Mouse (Mus musculus): Measurements from ENCODE around the gene Rpgrip1. TPM values are rescaled to one million over a fixed set of nuclear protein-coding genes. Genes with fewer than 3 reads are reported as not detected.
"Not testable (repeated sequence)": the region's sequence is repeated elsewhere in the genome, so short reads cannot be mapped to it uniquely, and the experiment has no call there.

Rpgrip1 gene
- polyA plus RNA-seq (2016; fragmentation: Nextera tagmentation; extraction: Ambion mirVana): 31.9 and 32.1 TPM in 2 replicates

DNA sequence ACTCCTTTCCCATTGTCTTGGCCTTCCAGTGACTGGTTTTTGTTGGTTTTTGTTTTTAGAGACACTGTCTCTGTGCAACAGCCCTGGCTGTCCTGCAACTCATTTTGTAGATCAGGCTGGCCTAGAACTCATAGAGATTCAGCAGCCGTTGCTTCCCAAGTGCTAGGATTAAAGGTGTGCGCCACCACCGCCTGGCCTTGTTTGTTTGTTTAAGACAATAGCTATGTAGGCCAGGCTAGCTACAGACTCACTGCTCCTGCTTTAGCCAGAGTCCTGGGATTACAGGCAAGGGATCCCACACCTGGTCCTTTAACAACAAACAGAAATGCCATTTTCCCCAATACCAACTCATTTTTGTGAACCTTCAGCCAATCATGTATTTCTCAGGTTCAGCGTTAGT is at the start of gene Rpgrip1:
Gene Rpgrip1 (plus strand): TSS at position 359 of the 400 bp plus-strand sequence.
- 81% methylated on average over 4 of the region's 4 CpGs for WGBS
- no peaks in the 10 kb centered on the region for H3K36me3 ChIP-seq
- no peaks in the 10 kb centered on the region for H3K27me3 ChIP-seq (replicated peaks)
- no peaks in the 10 kb centered on the region for H3K9me3 ChIP-seq (replicated peaks)
- H3K27ac ChIP-seq (ENCODE audit: poor library complexity, severe bottlenecking): no peak within 1 kb of the TSS
- peaks cover 5% of the 10 kb centered on the region; the same call in 1 of the 2 replicates for H3K4me1 ChIP-seq (replicated peaks)
- H3K4me2 ChIP-seq: no peak within 1 kb of the TSS
- no peak within 1 kb of the TSS for H3K9ac ChIP-seq
- ATAC-seq (ENCODE audit: insufficient number of reproducible peaks, low FRiP score): no peak
- no peak within 1 kb of the TSS for H3K4me3 ChIP-seq

DNA sequence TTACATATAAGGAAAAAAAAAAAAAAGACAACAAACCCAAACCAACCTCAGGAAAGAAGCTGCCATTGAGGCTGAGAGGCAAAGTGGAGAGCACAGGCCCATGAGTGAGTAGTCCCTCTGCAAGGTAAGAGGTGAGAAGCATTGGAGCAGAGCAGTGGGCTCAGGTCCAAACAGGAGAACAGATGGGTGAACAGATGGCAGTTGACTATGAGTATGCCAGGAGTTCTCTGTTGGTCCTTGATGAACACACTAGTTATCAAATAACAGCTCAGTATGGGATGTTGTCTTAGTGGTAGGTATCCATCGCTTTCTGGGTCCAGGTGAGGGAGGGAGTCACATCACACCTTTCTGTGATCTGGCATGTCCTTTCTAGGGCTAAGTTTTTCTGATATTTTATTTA is 49.7 kb upstream of the Rpgrip1 start:
- Histone ChIP-seq H3K36me3 (no peaks in the 10 kb centered on the region), H3K4me3 (no peak overlapping the region), H3K4me1 (replicated peaks) (no peaks in the 10 kb centered on the region), H3K27me3 (replicated peaks) (no peaks in the 10 kb centered on the region), H3K9me3 (replicated peaks) (no peaks in the 10 kb centered on the region), H3K9ac (no peak overlapping the region), H3K4me2 (no peak overlapping the region), H3K27ac (ENCODE audit: poor library complexity, severe bottlenecking) (no peak overlapping the region)
- 63% methylated on average over 1 of the region's 1 CpGs for WGBS
- ATAC-seq (ENCODE audit: insufficient number of reproducible peaks, low FRiP score): no peak

DNA sequence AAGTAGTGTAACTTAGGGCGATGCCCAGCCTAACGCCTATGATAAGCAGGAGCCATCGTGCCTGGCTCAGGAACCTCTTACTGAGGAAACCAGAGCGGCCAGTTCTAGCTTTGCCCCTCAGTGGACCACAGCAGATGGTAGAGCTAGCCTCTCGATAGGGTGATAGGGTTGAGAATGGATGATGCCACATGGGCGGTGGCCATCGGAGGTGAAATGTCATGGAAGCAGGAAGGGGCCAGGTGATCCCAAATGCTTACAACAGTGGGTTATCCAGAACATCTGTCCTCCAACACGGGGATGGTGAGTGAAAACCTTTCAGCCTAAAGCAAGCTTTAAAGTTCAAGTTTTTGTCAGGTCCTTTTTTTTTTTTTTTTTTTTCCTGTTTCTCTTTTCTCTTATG is 48.7 kb upstream of the Rpgrip1 start:
- WGBS: 77% methylated on average over 8 of the region's 8 CpGs
- H3K27me3 ChIP-seq (replicated peaks): no peaks in the 10 kb centered on the region
- no peaks in the 10 kb centered on the region for H3K36me3 ChIP-seq
- no peaks in the 10 kb centered on the region for H3K4me1 ChIP-seq (replicated peaks)
- no peak overlapping the region for H3K4me2 ChIP-seq
- H3K4me3 ChIP-seq: no peak overlapping the region
- no peaks in the 10 kb centered on the region for H3K9me3 ChIP-seq (replicated peaks)
- no peak overlapping the region for H3K27ac ChIP-seq (ENCODE audit: poor library complexity, severe bottlenecking)
- no peak for ATAC-seq (ENCODE audit: insufficient number of reproducible peaks, low FRiP score)
- H3K9ac ChIP-seq: no peak overlapping the region

DNA sequence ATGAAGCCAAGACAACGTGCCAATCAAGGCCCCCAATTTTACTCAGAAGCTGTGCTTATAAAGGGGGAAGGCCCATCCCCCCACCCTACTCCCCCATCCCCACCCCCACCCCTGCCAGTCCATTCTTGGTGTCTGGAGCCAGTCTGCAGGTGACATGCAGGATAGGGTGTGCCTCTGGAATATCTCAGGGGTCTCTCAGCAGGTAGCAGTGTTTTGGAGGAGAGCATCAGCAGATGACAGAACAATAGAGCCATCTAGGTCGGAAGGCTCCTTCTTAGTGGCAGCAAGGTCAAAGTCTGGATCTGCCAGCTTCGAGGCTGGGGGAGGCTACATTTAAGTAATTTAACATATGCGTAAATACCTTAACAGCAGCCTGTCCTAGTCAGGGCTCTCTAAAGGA is 44.4 kb upstream of the Rpgrip1 start:
- no peak overlapping the region for H3K27ac ChIP-seq (ENCODE audit: poor library complexity, severe bottlenecking)
- peaks cover 8% of the 10 kb centered on the region for H3K36me3 ChIP-seq
- H3K27me3 ChIP-seq (replicated peaks): no peaks in the 10 kb centered on the region
- 56% methylated on average over 4 of the region's 4 CpGs for WGBS
- H3K9ac ChIP-seq: no peak overlapping the region
- H3K4me3 ChIP-seq: no peak overlapping the region
- no peak overlapping the region for H3K4me2 ChIP-seq
- H3K9me3 ChIP-seq (replicated peaks): no peaks in the 10 kb centered on the region
- ATAC-seq (ENCODE audit: insufficient number of reproducible peaks, low FRiP score): no peak
- H3K4me1 ChIP-seq (replicated peaks): no peaks in the 10 kb centered on the region

DNA sequence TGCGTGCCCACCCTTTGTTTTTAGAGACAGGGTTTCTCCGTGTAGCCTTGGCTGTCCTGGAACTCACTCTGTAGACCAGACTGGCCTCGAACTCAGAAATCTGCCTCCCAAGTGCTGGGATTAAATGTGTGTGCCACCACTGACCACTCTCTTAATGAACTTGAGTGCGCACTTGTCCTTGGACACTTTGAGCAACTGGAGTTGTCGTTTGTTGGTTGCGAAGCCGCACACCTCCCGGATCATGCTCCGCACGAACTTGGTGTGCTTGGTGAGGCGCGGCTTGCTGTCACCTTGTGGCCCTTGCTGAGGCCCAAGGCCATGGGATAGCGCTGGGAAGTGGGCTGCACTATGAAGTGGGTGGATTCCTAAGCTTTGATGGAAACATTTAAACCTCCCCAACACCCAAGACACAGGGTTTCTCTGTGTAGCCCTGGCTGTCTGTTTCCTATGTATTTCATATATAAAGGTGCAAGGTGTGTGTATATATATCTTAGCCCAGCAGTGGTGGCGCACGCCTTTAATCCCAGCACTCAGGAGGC is 38.8 kb upstream of the Rpgrip1 start:
- no peak for ATAC-seq (ENCODE audit: insufficient number of reproducible peaks, low FRiP score)
- H3K27ac ChIP-seq (ENCODE audit: poor library complexity, severe bottlenecking): no peak overlapping the region
- no peaks in the 10 kb centered on the region for H3K4me1 ChIP-seq (replicated peaks)
- WGBS: 93% methylated on average over 15 of the region's 15 CpGs
- peaks cover 54% of the 10 kb centered on the region for H3K36me3 ChIP-seq
- no peak overlapping the region for H3K9ac ChIP-seq
- no peak overlapping the region for H3K4me2 ChIP-seq
- H3K9me3 ChIP-seq (replicated peaks): no peaks in the 10 kb centered on the region
- no peak overlapping the region for H3K4me3 ChIP-seq
- H3K27me3 ChIP-seq (replicated peaks): no peaks in the 10 kb centered on the region

DNA sequence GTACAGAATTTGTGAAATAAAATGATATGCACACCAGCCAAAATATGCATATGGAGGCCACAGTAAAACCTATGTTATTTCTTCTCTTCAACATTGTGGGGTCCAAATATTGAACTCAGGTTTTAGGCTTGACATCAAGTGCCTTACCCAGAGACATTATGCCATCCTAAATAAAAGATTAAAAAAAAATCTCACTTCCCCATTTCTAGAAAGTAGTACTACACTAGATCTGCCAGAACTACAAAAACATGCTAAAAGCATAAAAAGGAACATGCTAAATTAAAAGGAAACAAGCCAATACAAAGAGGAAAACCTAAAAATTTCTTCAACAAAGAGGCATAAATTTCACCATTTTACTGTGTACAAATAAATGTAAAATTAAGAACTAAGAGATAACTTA is 27.4 kb upstream of the Rpgrip1 start:
- no peak for ATAC-seq (ENCODE audit: insufficient number of reproducible peaks, low FRiP score)
- Histone ChIP-seq H3K4me1 (replicated peaks) (no peaks in the 10 kb centered on the region), H3K36me3 (peaks cover 50% of the 10 kb centered on the region), H3K4me3 (no peak overlapping the region), H3K27ac (ENCODE audit: poor library complexity, severe bottlenecking) (no peak overlapping the region), H3K9ac (no peak overlapping the region), H3K4me2 (no peak overlapping the region), H3K9me3 (replicated peaks) (no peaks in the 10 kb centered on the region), H3K27me3 (replicated peaks) (no peaks in the 10 kb centered on the region)

DNA sequence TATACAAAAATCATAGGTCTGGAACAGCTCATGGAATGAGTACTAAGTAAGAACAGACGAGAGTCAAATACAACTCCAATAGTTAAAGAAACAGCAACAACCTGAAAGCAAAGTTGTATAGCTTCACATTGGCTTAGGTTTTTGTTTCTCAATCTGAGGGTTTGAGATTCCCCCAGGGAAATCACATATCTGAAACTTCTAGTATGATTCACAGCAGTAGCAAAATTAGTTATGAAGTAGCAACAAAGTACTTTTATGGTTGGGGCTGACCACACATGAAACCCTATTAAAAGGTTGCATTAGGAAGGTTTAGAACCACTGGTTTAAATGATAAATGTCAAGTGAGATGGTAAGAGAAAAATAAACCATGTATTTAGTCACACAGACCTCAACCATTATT is 16.0 kb upstream of the Rpgrip1 start:
- peaks cover 37% of the 10 kb centered on the region for H3K36me3 ChIP-seq
- no peak overlapping the region for H3K9ac ChIP-seq
- H3K27ac ChIP-seq (ENCODE audit: poor library complexity, severe bottlenecking): no peak overlapping the region

DNA sequence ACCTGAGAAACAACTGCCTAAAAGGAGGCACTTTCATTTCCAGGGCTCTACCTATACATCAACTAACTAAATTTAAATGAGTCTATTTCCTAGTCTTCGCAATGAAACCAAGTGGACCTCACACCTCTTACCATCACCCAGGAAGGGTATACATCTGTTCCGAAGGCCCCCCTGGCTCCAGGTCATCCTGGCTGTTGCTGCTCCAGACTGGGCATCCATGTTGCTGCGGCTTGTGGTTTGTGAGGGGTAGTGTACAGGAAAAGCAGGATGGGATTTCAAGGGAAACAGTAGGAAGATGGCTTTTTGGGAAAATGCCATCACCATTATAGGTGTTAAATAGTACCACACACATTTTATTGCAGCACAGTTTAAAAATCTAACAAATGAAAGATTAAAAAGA is 13.3 kb upstream of the Rpgrip1 start:
- not testable (repeated sequence) for H3K4me2 ChIP-seq; ATAC-seq (ENCODE audit: insufficient number of reproducible peaks, low FRiP score); H3K9me3 ChIP-seq (replicated peaks); H3K27me3 ChIP-seq (replicated peaks); H3K9ac ChIP-seq; H3K4me3 ChIP-seq; H3K27ac ChIP-seq (ENCODE audit: poor library complexity, severe bottlenecking)
- Histone ChIP-seq H3K4me1 (replicated peaks) (peaks cover 16% of the 10 kb centered on the region), H3K36me3 (peaks cover 27% of the 10 kb centered on the region)
- WGBS: 93% methylated on average over 3 of the region's 3 CpGs

More for the DNA sequence above, 16.0 kb upstream of the Rpgrip1 start:
- WGBS: 81% methylated on average over 1 of the region's 1 CpGs
- H3K4me1 ChIP-seq (replicated peaks): no peaks in the 10 kb centered on the region
- no peak for ATAC-seq (ENCODE audit: insufficient number of reproducible peaks, low FRiP score)
- H3K4me3 ChIP-seq: no peak overlapping the region
- no peak overlapping the region for H3K4me2 ChIP-seq
- H3K9me3 ChIP-seq (replicated peaks): no peaks in the 10 kb centered on the region
- H3K27me3 ChIP-seq (replicated peaks): no peaks in the 10 kb centered on the region

DNA sequence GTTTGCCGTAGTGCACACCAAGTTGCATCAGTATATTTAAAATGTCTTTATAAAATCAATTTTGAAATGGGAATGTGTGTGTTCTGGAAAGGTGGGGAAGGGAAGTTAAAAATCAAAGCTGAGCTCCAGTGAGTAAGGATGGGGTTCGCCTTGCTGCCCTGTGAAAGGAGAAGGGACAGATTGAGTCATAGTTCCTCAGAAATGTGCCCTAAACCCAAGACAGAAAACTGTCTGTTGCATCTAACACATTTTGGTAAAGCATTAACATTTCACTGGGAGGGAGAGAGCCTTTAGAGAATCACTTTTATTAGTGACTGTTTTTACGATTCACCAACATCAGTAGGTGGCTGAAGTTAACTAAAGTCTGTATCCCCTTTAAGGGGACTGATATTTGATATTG is 12.1 kb upstream of the Rpgrip1 start:
- H3K9ac ChIP-seq; H3K9me3 ChIP-seq (replicated peaks); H3K4me3 ChIP-seq; ATAC-seq (ENCODE audit: insufficient number of reproducible peaks, low FRiP score); H3K27me3 ChIP-seq (replicated peaks); H3K4me2 ChIP-seq; H3K27ac ChIP-seq (ENCODE audit: poor library complexity, severe bottlenecking): not testable (repeated sequence)
- 82% methylated on average over 3 of the region's 3 CpGs for WGBS
- H3K4me1 ChIP-seq (replicated peaks): peaks cover 18% of the 10 kb centered on the region
- peaks cover 23% of the 10 kb centered on the region for H3K36me3 ChIP-seq

DNA sequence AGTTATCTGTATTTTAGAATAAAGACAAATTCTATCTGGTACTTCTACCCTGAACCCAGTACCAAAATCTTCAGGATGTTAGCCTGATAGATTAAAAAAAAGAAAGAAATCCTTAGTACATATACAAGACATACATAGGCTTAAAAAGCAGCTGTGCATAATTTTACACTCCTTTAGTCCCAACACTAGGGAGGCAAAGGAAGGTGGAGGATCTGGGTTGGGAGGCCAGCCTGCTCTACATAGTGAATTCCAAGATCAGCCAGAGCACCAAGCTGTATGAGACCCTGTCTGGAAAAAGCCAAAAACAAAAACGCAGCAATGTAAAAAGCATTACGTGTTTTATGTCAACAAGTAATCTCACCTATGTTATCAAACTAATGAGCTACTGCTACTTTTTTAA is 10.9 kb upstream of the Rpgrip1 start:
- peaks cover 23% of the 10 kb centered on the region for H3K36me3 ChIP-seq
- ATAC-seq (ENCODE audit: insufficient number of reproducible peaks, low FRiP score): no peak
- WGBS: 78% methylated on average over 2 of the region's 2 CpGs
- H3K27me3 ChIP-seq (replicated peaks): no peaks in the 10 kb centered on the region
- no peak overlapping the region for H3K9ac ChIP-seq
- no peak overlapping the region for H3K27ac ChIP-seq (ENCODE audit: poor library complexity, severe bottlenecking)
- no peaks in the 10 kb centered on the region for H3K9me3 ChIP-seq (replicated peaks)
- peaks cover 18% of the 10 kb centered on the region for H3K4me1 ChIP-seq (replicated peaks)
- no peak overlapping the region for H3K4me3 ChIP-seq
- 0 out of 2 replicates have a peak overlapping the region, but pooled peaks have one; percentile 15 for H3K4me2 ChIP-seq

DNA sequence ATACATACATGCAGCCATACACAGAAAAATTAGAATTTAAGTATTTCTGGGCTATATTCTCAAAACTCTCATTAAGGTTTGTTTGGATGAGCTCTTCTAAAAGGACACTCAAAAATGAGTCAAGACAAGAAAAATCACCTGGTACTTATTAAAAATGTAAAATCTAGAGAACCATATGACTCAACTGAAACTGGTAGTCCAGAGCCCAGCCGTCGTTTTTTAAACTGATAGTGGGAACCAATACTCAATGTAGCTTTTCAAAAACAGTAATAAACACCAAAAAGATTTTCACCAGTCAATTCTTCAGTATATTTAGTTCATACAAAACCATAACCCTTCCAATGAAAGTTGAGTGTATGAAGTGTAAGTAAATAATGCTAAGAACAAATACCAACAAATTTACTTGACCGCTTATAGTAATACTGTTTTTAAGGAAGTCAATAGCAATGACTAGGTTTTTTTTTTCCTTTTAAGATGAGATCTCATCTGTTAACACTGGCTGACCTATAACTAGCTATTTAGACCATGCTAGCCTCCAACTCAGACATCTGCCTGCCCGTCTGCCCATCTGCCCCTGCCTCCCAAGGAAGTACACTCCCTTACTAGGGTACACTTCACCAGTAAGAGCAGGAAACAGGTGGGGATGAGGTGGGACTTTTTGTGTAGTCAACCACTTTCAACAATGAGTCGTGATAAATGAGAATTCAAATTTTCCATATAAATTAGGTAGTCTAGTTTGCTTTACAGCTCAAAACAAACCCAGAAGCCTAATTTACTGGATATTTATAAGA is 10.1 kb upstream of the Rpgrip1 start:
- Histone ChIP-seq H3K9ac (no peak overlapping the region), H3K27me3 (replicated peaks) (no peaks in the 10 kb centered on the region), H3K9me3 (replicated peaks) (no peaks in the 10 kb centered on the region), H3K4me2 (peak overlapping the region; percentile 49), H3K27ac (ENCODE audit: poor library complexity, severe bottlenecking) (no peak overlapping the region), H3K4me1 (replicated peaks) (peaks cover 18% of the 10 kb centered on the region), H3K36me3 (peaks cover 23% of the 10 kb centered on the region), H3K4me3 (no peak overlapping the region)
- ATAC-seq (ENCODE audit: insufficient number of reproducible peaks, low FRiP score): no peak
- 61% methylated on average over 5 of the region's 5 CpGs for WGBS

All from heart, embryonic 12.5 days (tissue).